Mouse (Mus musculus) B cell, adult 62 days (primary cell): ENCODE data around the gene 2310061N02Rik. TPM values are rescaled to one million over a fixed set of nuclear protein-coding genes. Genes with fewer than 3 reads are reported as not detected.

ENCODE experiments used
- total RNA-seq: library from RNA; stranded (reverse); gene quantifications from 4 replicates; pipeline ENCODE4 v1.2.4, GENCODE M21; 2023

The 2310061N02Rik gene
- not detected in 4 replicates for total RNA-seq

DNA sequence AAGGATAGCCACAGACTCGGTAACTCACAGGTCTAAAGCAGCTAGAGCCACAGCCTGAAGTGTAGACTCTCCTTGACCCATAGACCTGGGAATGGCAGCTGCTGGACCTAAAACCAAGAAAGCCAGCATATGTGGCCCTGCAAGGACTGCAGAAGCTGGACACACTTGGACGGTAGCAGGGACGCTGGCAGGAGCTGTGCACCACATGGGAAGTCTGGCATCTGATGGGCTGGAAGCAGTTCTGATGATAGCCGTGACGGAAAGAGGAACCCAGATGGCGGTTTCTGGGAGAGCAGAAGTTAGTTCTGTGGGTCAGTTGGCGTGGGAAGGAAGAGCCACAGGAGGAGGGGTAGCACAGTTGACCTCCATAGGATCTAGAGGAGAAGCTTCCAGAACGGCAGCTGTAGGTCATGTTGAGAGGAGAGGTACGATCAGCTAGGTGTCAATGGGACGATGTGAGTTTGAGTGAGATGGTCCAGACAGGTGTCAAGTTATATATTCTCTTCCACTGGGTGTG is at the start of gene 2310061N02Rik:
2310061N02Rik (minus strand) TSS at position 467 of the 517 bp plus-strand sequence.

GRCm38 (mm10) chr16:88751535-88751934 is 43.8 kb upstream of the 2310061N02Rik start, which contains the start of gene Krtap13:
Gene Krtap13 (minus strand): TSS chr16:88751635.

GRCm38 (mm10) chr16:88728812-88729275 is 21.1 kb upstream of the 2310061N02Rik start, which contains the start of gene Krtap13-1:
Gene Krtap13-1 (plus strand): TSS chr16:88728862.

DNA sequence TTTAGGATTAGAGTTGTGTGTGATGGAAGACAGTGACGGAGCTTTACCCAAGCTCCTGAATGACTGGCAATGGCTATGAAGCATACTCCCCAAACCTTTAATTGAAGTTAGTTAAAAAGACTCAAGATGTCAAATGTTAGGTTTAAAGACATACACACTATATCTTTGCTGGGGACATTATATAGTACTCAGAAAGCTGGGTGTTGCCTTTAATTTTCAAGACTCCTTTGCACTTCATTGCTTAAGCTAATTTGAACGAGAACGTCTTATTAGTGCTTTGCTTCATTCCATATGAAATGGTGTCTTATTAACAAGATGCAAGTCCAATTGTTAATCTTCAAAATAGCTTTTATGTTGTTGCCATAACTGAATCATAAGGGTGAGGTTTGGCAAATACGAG is 36.2 kb downstream of the 2310061N02Rik start, which contains the start of gene Krtap27-1:
Krtap27-1 (minus strand) TSS at position 101 of the 400 bp plus-strand sequence.

Other genes starting within 250 kb of the 2310061N02Rik start
- gene Cldn17, start 201.0 kb downstream of the 2310061N02Rik start, total RNA-seq = not detected in 4 replicates
- not detected in 4 replicates for gene Cldn8, start 144.8 kb downstream of the 2310061N02Rik start, total RNA-seq
- not detected in 4 replicates for gene Krtap24-1, start 95.7 kb downstream of the 2310061N02Rik start, total RNA-seq
- not detected in 4 replicates for gene 2310079G19Rik, start 80.3 kb downstream of the 2310061N02Rik start, total RNA-seq
- not detected in 4 replicates for gene Krtap26-1, start 60.2 kb downstream of the 2310061N02Rik start, total RNA-seq
- not detected in 4 replicates for gene Krtap27-1, start 36.3 kb downstream of the 2310061N02Rik start, total RNA-seq
- not detected in 4 replicates for gene Krtap13-1, start 20.9 kb upstream of the 2310061N02Rik start, total RNA-seq
- gene Krtap13, start 43.7 kb upstream of the 2310061N02Rik start, total RNA-seq = not detected in 4 replicates
- not detected in 4 replicates for gene 2310034C09Rik, start 50.9 kb upstream of the 2310061N02Rik start, total RNA-seq
- not detected in 4 replicates for gene 2310057N15Rik, start 66.2 kb upstream of the 2310061N02Rik start, total RNA-seq
- not detected in 4 replicates for gene Gm5965, start 69.9 kb upstream of the 2310061N02Rik start, total RNA-seq
- gene Gm20741, start 104.3 kb upstream of the 2310061N02Rik start, total RNA-seq = not detected in 4 replicates
- not detected in 4 replicates for gene Krtap15, start 112.3 kb upstream of the 2310061N02Rik start, total RNA-seq
- gene Krtap14, start 118.2 kb upstream of the 2310061N02Rik start, total RNA-seq = not detected in 4 replicates
- gene Krtap19-1, start 161.4 kb upstream of the 2310061N02Rik start, total RNA-seq = not detected in 4 replicates
- gene Krtap19-2, start 166.3 kb upstream of the 2310061N02Rik start, total RNA-seq = not detected in 4 replicates
- gene Krtap19-3, start 170.1 kb upstream of the 2310061N02Rik start, total RNA-seq = not detected in 4 replicates
- gene Krtap19-4, start 177.1 kb upstream of the 2310061N02Rik start, total RNA-seq = not detected in 4 replicates
- gene Krtap19-5, start 188.5 kb upstream of the 2310061N02Rik start, total RNA-seq = not detected in 4 replicates
- gene Krtap19-9b, start 224.3 kb upstream of the 2310061N02Rik start, total RNA-seq = not detected in 4 replicates